11 mouse cellular contexts compared by ENCODE assay signal in the genomic region with DNA sequence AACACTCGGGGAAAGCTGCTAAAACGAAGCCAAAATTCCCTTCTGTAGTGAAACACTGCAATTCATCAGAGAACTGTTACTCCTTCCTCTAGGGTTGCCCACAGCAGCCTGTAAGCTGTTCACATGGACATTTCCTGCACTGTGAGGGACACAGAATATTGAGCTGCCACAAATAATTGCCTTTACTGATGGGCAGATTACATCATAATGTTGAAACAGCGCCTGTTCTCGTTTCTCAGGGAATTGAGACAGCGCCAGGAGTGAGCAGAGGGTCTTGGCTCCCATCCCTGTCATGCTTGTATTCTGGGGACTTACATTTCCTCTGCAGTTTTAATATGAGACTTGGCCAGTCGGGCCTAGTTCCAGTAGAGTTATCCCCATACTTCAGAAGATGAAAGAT.
DNase-seq lines count a peak whose midpoint lies in the region; ATAC-seq lines count a peak whose summit lies in the region.
"Had no signal": no experiment of that assay in that cellular context is flagged by ENCODE, and none has a peak within 500 bp of the region (broad histone marks: within the 10 kb centered on the region; RNA-seq: fewer than 3 reads in every experiment).

No protein-coding gene starts in this region.

- H3K27ac ChIP-seq in heart, embryonic 13.5 days (replicated peaks) = 0 out of 2 replicates have a peak overlapping the region, but pooled peaks have one; percentile 16
- H3K27ac ChIP-seq in liver, embryonic 11.5 days (ENCODE audit: low read depth, low read length) = no peak overlapping the region
- H3K27ac ChIP-seq: gastrocnemius, adult 2 months; neural tube, embryonic 15.5 days had no signal

- no peaks in the 10 kb centered on the region for H3K27me3 ChIP-seq in heart, embryonic 13.5 days (replicated peaks)
- no peaks in the 10 kb centered on the region for H3K27me3 ChIP-seq in liver, embryonic 11.5 days (replicated peaks; ENCODE audit: control insufficient read depth, insufficient read depth, low read length)
- H3K27me3 ChIP-seq: neural tube, embryonic 15.5 days had no signal

- H3K36me3 ChIP-seq in heart, embryonic 13.5 days = no peaks in the 10 kb centered on the region
- H3K36me3 ChIP-seq in liver, embryonic 11.5 days (ENCODE audit: control insufficient read depth, insufficient read depth, low read length) = no peaks in the 10 kb centered on the region
- H3K36me3 ChIP-seq: neural tube, embryonic 15.5 days had no signal

- peaks cover 24% of the 10 kb centered on the region for H3K4me1 ChIP-seq in heart, embryonic 13.5 days
- H3K4me1 ChIP-seq in liver, embryonic 11.5 days (replicated peaks; ENCODE audit: control insufficient read depth, insufficient read depth, low read length) = no peaks in the 10 kb centered on the region

- H3K4me3 ChIP-seq in heart, embryonic 13.5 days = no peak overlapping the region
- no peak overlapping the region for H3K4me3 ChIP-seq in liver, embryonic 11.5 days (ENCODE audit: low read depth, low read length)
- H3K4me3 ChIP-seq: gastrocnemius, adult 2 months; neural tube, embryonic 15.5 days had no signal

- 61% methylated on average over 6 of the region's 6 CpGs for WGBS in heart, embryonic 13.5 days
- WGBS in liver, embryonic 11.5 days = 67% methylated on average over 6 of the region's 6 CpGs

- H3K9ac ChIP-seq in heart, embryonic 13.5 days = no peak overlapping the region
- H3K9ac ChIP-seq in liver, embryonic 11.5 days (ENCODE audit: low read depth, low read length) = no peak overlapping the region
- H3K9ac ChIP-seq: neural tube, embryonic 15.5 days had no signal

- no peak overlapping the region for H3K4me2 ChIP-seq in heart, embryonic 13.5 days
- no peak overlapping the region for H3K4me2 ChIP-seq in liver, embryonic 11.5 days
- H3K4me2 ChIP-seq: neural tube, embryonic 15.5 days had no signal

- ATAC-seq in heart, embryonic 13.5 days (ENCODE audit: extremely low read depth, insufficient number of reproducible peaks, low FRiP score, low TSS enrichment) = no peak
- peak; percentile 47 for ATAC-seq in megakaryocyte, adult 5-6 weeks (ENCODE audit: poor library complexity, severe bottlenecking)
- no peak for ATAC-seq in liver, embryonic 11.5 days (replicated peaks; ENCODE audit: low FRiP score)
- ATAC-seq: inflammation-experienced regulatory T-cells, adult 6 months had no signal

- H3K9me3 ChIP-seq in heart, embryonic 13.5 days = no peaks in the 10 kb centered on the region
- no peaks in the 10 kb centered on the region for H3K9me3 ChIP-seq in liver, embryonic 11.5 days (ENCODE audit: control insufficient read depth, low read length)
- H3K9me3 ChIP-seq: neural tube, embryonic 15.5 days had no signal

- DNase-seq in heart, adult 11 months = no peak
- peak; percentile 8 for DNase-seq in lung, postnatal 10 days
- no peak for DNase-seq in lung, adult 18-20 months
- DNase-seq in cerebellum, postnatal 10 days = peak; percentile 90 to 91
- DNase-seq in gastrocnemius, adult 8-10 months (ENCODE audit: low spot score in 2 of 2) = no peak
- no peak for DNase-seq in liver, embryonic 11.5 days (ENCODE audit: low spot score)
- DNase-seq: gastrocnemius, adult 2 months had no signal

Comparison
In these comparisons a context has a peak if more than half of its experiments do, and no peak if none do; other contexts are left out.
1. DNase-seq: peak in lung, postnatal 10 days (single experiment) and cerebellum, postnatal 10 days (2 of 2); none in heart, adult 11 months (single experiment), lung, adult 18-20 months (0 of 2), gastrocnemius, adult 8-10 months (0 of 2) and liver, embryonic 11.5 days (single experiment).